14 mouse cellular contexts compared by ENCODE assay signal in the genomic region with DNA sequence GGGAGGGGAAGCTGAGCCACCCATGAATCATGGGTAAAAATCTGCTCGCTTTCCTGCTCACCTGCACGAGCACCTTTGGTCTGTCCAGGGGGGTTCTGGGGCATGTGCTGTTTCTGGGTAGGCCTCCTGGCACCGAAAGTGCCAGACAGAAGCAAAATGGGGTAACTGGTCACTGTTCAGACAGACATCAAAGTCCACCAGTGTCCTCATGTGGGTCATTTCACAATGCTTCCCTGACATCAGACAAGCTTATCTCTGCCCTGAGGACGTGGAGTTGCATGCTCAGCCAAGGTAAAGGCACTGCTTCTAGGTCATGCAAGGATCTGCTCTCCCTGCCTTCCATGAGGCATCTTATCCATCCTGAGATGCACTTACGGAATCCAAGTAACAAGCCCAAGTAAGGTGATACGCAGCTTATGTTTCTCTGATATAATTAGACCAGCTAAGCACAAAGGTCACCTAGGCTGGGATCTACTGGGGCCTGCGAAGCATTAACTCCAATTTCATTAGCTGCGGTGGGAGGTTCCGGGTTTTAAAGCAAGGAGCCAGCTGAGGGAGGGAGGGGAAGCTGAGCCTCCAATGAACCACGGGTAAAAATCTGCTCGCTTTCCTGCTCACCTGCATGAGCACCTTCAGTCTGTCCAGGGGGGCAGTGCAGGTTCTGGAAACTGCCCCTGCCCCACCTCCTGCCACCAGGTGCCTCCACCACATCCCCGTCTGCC. TPM values are rescaled to one million over a fixed set of nuclear protein-coding genes. Genes with fewer than 3 reads are reported as not detected.
A peak's percentile ranks its signal among the peaks of the same experiment; 100 is the strongest.
DNase-seq lines count a peak whose midpoint lies in the region; ATAC-seq and TF ChIP-seq lines count a peak whose summit lies in the region.
"Had no signal": no experiment of that assay in that cellular context is flagged by ENCODE, and none has a peak within 500 bp of the region (broad histone marks: within the 10 kb centered on the region; RNA-seq: fewer than 3 reads in every experiment).

No protein-coding gene starts in this region.

- peak; percentile 63 for DNase-seq in kidney, adult 18-20 months
- peak; percentile 52 for DNase-seq in liver, postnatal 0 days
- DNase-seq in lung, adult 18-20 months: no peak
- no peak for DNase-seq in heart, adult 2 months
- DNase-seq: embryo, embryonic 11 days; left cerebral cortex, postnatal 4 days had no signal

- H3K4me1 ChIP-seq in kidney, embryonic 14.5 days (ENCODE audit: control insufficient read depth, insufficient read depth, low read length): peaks cover 20% of the 10 kb centered on the region
- H3K4me1 ChIP-seq in intestine, embryonic 15.5 days (replicated peaks): peaks cover 10% of the 10 kb centered on the region
- H3K4me1 ChIP-seq in kidney, embryonic 15.5 days: peaks cover 49% of the 10 kb centered on the region
- peaks cover 13% of the 10 kb centered on the region for H3K4me1 ChIP-seq in liver, postnatal 0 days (ENCODE audit: insufficient read depth)
- H3K4me1 ChIP-seq in heart, adult 2 months (ENCODE audit: control insufficient read depth, insufficient read depth, low read length): peaks cover 16% of the 10 kb centered on the region

- H3K36me3 ChIP-seq in kidney, embryonic 14.5 days (ENCODE audit: control insufficient read depth, insufficient read depth, low read length): peaks cover 71% of the 10 kb centered on the region
- peaks cover 46% of the 10 kb centered on the region for H3K36me3 ChIP-seq in intestine, embryonic 15.5 days
- H3K36me3 ChIP-seq in kidney, embryonic 15.5 days: peaks cover 77% of the 10 kb centered on the region
- H3K36me3 ChIP-seq in liver, postnatal 0 days (replicated peaks; ENCODE audit: insufficient read depth, low read length): peaks cover 73% of the 10 kb centered on the region
- peaks cover 7% of the 10 kb centered on the region; the same call in 1 of the 2 replicates for H3K36me3 ChIP-seq in heart, adult 2 months (ENCODE audit: control insufficient read depth, insufficient read depth, low read length)

- intact Hi-C loops in heart, adult 2 months (cut with DNase I): no loop called here

- no peaks in the 10 kb centered on the region for H3K27me3 ChIP-seq in kidney, embryonic 14.5 days (ENCODE audit: control insufficient read depth, insufficient read depth, low read length)
- no peaks in the 10 kb centered on the region for H3K27me3 ChIP-seq in intestine, embryonic 15.5 days (replicated peaks)
- no peaks in the 10 kb centered on the region for H3K27me3 ChIP-seq in kidney, embryonic 15.5 days
- H3K27me3 ChIP-seq in liver, postnatal 0 days (ENCODE audit: insufficient read depth, low read length): no peaks in the 10 kb centered on the region
- H3K27me3 ChIP-seq in heart, adult 2 months (ENCODE audit: control insufficient read depth, insufficient read depth, low read length): no peaks in the 10 kb centered on the region
- H3K27me3 ChIP-seq: megakaryocyte, embryonic 14.5 days; neural tube, embryonic 12.5 days had no signal

- no peaks in the 10 kb centered on the region for H3K79me2 ChIP-seq in heart, adult 2 months (replicated peaks; ENCODE audit: control insufficient read depth, insufficient read depth, low read length)

- no peak overlapping the region for H3K4me3 ChIP-seq in kidney, embryonic 14.5 days (ENCODE audit: low read length)
- no peak overlapping the region for H3K4me3 ChIP-seq in intestine, embryonic 15.5 days (replicated peaks)
- no peak overlapping the region for H3K4me3 ChIP-seq in kidney, embryonic 15.5 days (replicated peaks)
- H3K4me3 ChIP-seq in liver, postnatal 0 days (ENCODE audit: low read depth, low read length): no peak overlapping the region
- H3K4me3 ChIP-seq in heart, adult 2 months: no peak overlapping the region
- H3K4me3 ChIP-seq: megakaryocyte, embryonic 14.5 days; neural tube, embryonic 12.5 days had no signal

- H3K4me2 ChIP-seq in kidney, embryonic 14.5 days (replicated peaks; ENCODE audit: low read depth, low read length): no peak overlapping the region
- H3K4me2 ChIP-seq in intestine, embryonic 15.5 days (replicated peaks): no peak overlapping the region
- H3K4me2 ChIP-seq in kidney, embryonic 15.5 days: no peak overlapping the region
- no peak overlapping the region for H3K4me2 ChIP-seq in liver, postnatal 0 days (ENCODE audit: low read depth, low read length)
- H3K4me2 ChIP-seq: heart, embryonic 11.5 days; neural tube, embryonic 12.5 days had no signal

- no peak for TF ChIP-seq CTCF in liver, postnatal 0 days (IDR thresholded peaks at IDR 0.05; ENCODE audit: low read depth)
- TF ChIP-seq CTCF in heart, adult 2 months (IDR thresholded peaks at IDR 0.05): no peak

- no peak for TF ChIP-seq POLR2A in heart, adult 2 months (IDR thresholded peaks at IDR 0.05; ENCODE audit: insufficient read depth, low read depth, low read length)

- TF ChIP-seq EP300 in liver, postnatal 0 days (IDR thresholded peaks at IDR 0.05; ENCODE audit: low read depth): peak; percentile 78; the same call in 1 of the 2 replicates
- TF ChIP-seq EP300 in heart, adult 2 months (IDR thresholded peaks at IDR 0.05; ENCODE audit: insufficient read depth, low read depth, low read length): no peak

- 55% methylated on average over 12 of the region's 12 CpGs for WGBS in kidney, embryonic 14.5 days
- 76% methylated on average over 12 of the region's 12 CpGs for WGBS in intestine, embryonic 15.5 days
- 50% methylated on average over 12 of the region's 12 CpGs for WGBS in kidney, embryonic 15.5 days
- 69% methylated on average over 12 of the region's 12 CpGs for WGBS in liver, postnatal 0 days (ENCODE audit: insufficient replicate concordance)
- WGBS in heart, adult 2 months: 79% methylated on average over 12 of the region's 12 CpGs

- no peak overlapping the region for H3K27ac ChIP-seq in kidney, embryonic 14.5 days (ENCODE audit: low read depth, low read length)
- no peak overlapping the region for H3K27ac ChIP-seq in intestine, embryonic 15.5 days
- H3K27ac ChIP-seq in kidney, embryonic 15.5 days: peak overlapping the region; percentile 67
- H3K27ac ChIP-seq in liver, postnatal 0 days (ENCODE audit: low read depth): peak overlapping the region; percentile 88
- H3K27ac ChIP-seq in heart, adult 2 months: no peak overlapping the region
- H3K27ac ChIP-seq: neural tube, embryonic 12.5 days had no signal

- no peak overlapping the region for H3K9ac ChIP-seq in kidney, embryonic 14.5 days (ENCODE audit: low read depth, low read length)
- H3K9ac ChIP-seq in intestine, embryonic 15.5 days: no peak overlapping the region
- H3K9ac ChIP-seq in kidney, embryonic 15.5 days: no peak overlapping the region
- peak overlapping the region; percentile 27 for H3K9ac ChIP-seq in liver, postnatal 0 days (replicated peaks)
- H3K9ac ChIP-seq in heart, adult 2 months (ENCODE audit: low read depth, low read length): no peak overlapping the region
- H3K9ac ChIP-seq: neural tube, embryonic 12.5 days had no signal

- no peak for ATAC-seq in kidney, embryonic 14.5 days (ENCODE audit: low FRiP score, low TSS enrichment)
- peak; percentile 48; the same call in 1 of the 2 replicates for ATAC-seq in intestine, embryonic 15.5 days
- no peak for ATAC-seq in kidney, embryonic 15.5 days (replicated peaks; ENCODE audit: low FRiP score)
- ATAC-seq in liver, postnatal 0 days: peak; percentile 65
- ATAC-seq: CD4-positive, CD25-positive, alpha-beta regulatory T cell, adult 4 months had no signal

- no peaks in the 10 kb centered on the region for H3K9me3 ChIP-seq in kidney, embryonic 14.5 days (ENCODE audit: control insufficient read depth, low read length)
- no peaks in the 10 kb centered on the region for H3K9me3 ChIP-seq in intestine, embryonic 15.5 days
- no peaks in the 10 kb centered on the region for H3K9me3 ChIP-seq in kidney, embryonic 15.5 days (replicated peaks)
- no peaks in the 10 kb centered on the region for H3K9me3 ChIP-seq in liver, postnatal 0 days (ENCODE audit: low read length)
- H3K9me3 ChIP-seq: megakaryocyte, embryonic 14.5 days; neural tube, embryonic 12.5 days had no signal

RNA-seq across cellular contexts. Expression of a gene that starts 22.9 kb away (rescaled TPM):
- polyA plus RNA-seq in kidney, embryonic 14.5 days (2014; fragmentation: Nextera tagmentation; extraction: Ambion mirVana): 32.2 and 36.4 TPM in 2 replicates
- polyA plus RNA-seq in intestine, embryonic 15.5 days (2015; fragmentation: Nextera tagmentation; extraction: Ambion mirVana): 43.5 and 48.2 TPM in 2 replicates
- polyA plus RNA-seq in kidney, embryonic 15.5 days (2015; fragmentation: Nextera tagmentation; extraction: Ambion mirVana): 30.5 and 31.2 TPM in 2 replicates
- polyA plus RNA-seq in liver, postnatal 0 days (2015; fragmentation: Nextera tagmentation; extraction: Ambion mirVana): 13.8 and 15.7 TPM in 2 replicates
- 10 to 100 TPM; 58.6 to 68.2 TPM for total RNA-seq in heart, adult 2 months (2021)
- polyA plus RNA-seq in heart, adult 2 months (2012; rRNA removed): 68.8 and 98.5 TPM in 2 replicates

RNA-seq across cellular contexts. Expression of a gene that starts 30.5 kb away (rescaled TPM):
- 1.6 and 1.7 TPM in 2 replicates for polyA plus RNA-seq in kidney, embryonic 14.5 days (2014; fragmentation: Nextera tagmentation; extraction: Ambion mirVana)
- polyA plus RNA-seq in intestine, embryonic 15.5 days (2015; fragmentation: Nextera tagmentation; extraction: Ambion mirVana): 1.8 and 4.7 TPM in 2 replicates
- polyA plus RNA-seq in kidney, embryonic 15.5 days (2015; fragmentation: Nextera tagmentation; extraction: Ambion mirVana): 6.8 and 9.1 TPM in 2 replicates
- polyA plus RNA-seq in liver, postnatal 0 days (2015; fragmentation: Nextera tagmentation; extraction: Ambion mirVana): 411 and 419 TPM in 2 replicates
- total RNA-seq in heart, adult 2 months (2021): 1 to 10 TPM; 4.1 to 6.9 TPM
- 6.6 and 11.3 TPM in 2 replicates for polyA plus RNA-seq in heart, adult 2 months (2012; rRNA removed)
- total RNA-seq: midbrain, postnatal 0 days had no signal
- polyA plus RNA-seq: CD4-positive, CD25-positive, alpha-beta regulatory T cell, adult 4 months had no signal

RNA-seq across cellular contexts. Expression of a gene that starts 31.7 kb away (rescaled TPM):
- 6.4 and 6.8 TPM in 2 replicates for polyA plus RNA-seq in kidney, embryonic 14.5 days (2014; fragmentation: Nextera tagmentation; extraction: Ambion mirVana)
- polyA plus RNA-seq in intestine, embryonic 15.5 days (2015; fragmentation: Nextera tagmentation; extraction: Ambion mirVana): 4.7 and 5.0 TPM in 2 replicates
- polyA plus RNA-seq in kidney, embryonic 15.5 days (2015; fragmentation: Nextera tagmentation; extraction: Ambion mirVana): 6.3 and 6.8 TPM in 2 replicates
- polyA plus RNA-seq in liver, postnatal 0 days (2015; fragmentation: Nextera tagmentation; extraction: Ambion mirVana): 1.6 and 1.8 TPM in 2 replicates
- total RNA-seq in heart, adult 2 months (2021): 1 to 10 TPM; 2.8 to 3.4 TPM
- 3.7 and 4.6 TPM in 2 replicates for polyA plus RNA-seq in heart, adult 2 months (2012; rRNA removed)

RNA-seq across cellular contexts. Expression of a gene that starts 32.7 kb away (rescaled TPM):
- polyA plus RNA-seq in kidney, embryonic 14.5 days (2014; fragmentation: Nextera tagmentation; extraction: Ambion mirVana): 10.7 and 14.8 TPM in 2 replicates
- polyA plus RNA-seq in intestine, embryonic 15.5 days (2015; fragmentation: Nextera tagmentation; extraction: Ambion mirVana): 20.0 and 20.1 TPM in 2 replicates
- polyA plus RNA-seq in kidney, embryonic 15.5 days (2015; fragmentation: Nextera tagmentation; extraction: Ambion mirVana): 20.4 and 20.7 TPM in 2 replicates
- polyA plus RNA-seq in liver, postnatal 0 days (2015; fragmentation: Nextera tagmentation; extraction: Ambion mirVana): 32.4 and 36.9 TPM in 2 replicates
- total RNA-seq in heart, adult 2 months (2021): 10 to 100 TPM in 1 of 2 experiments, 1 to 10 TPM in 1; 8.5 to 10.1 TPM
- 5.7 and 7.3 TPM in 2 replicates for polyA plus RNA-seq in heart, adult 2 months (2012; rRNA removed)

RNA-seq across cellular contexts. Expression of a gene that starts 36.9 kb away (rescaled TPM):
- polyA plus RNA-seq in kidney, embryonic 14.5 days (2014; fragmentation: Nextera tagmentation; extraction: Ambion mirVana): 50.1 and 52.0 TPM in 2 replicates
- polyA plus RNA-seq in intestine, embryonic 15.5 days (2015; fragmentation: Nextera tagmentation; extraction: Ambion mirVana): 38.6 and 42.5 TPM in 2 replicates
- 47.1 and 52.1 TPM in 2 replicates for polyA plus RNA-seq in kidney, embryonic 15.5 days (2015; fragmentation: Nextera tagmentation; extraction: Ambion mirVana)
- 30.1 and 32.2 TPM in 2 replicates for polyA plus RNA-seq in liver, postnatal 0 days (2015; fragmentation: Nextera tagmentation; extraction: Ambion mirVana)
- total RNA-seq in heart, adult 2 months (2021): 10 to 100 TPM; 39.6 to 44.8 TPM
- polyA plus RNA-seq in heart, adult 2 months (2012; rRNA removed): 129 and 132 TPM in 2 replicates

Comparison
In these comparisons a context has a peak if more than half of its experiments do, and no peak if none do; other contexts are left out.
1. H3K27ac ChIP-seq: peak in kidney, embryonic 15.5 days (single experiment) and liver, postnatal 0 days (single experiment); none in kidney, embryonic 14.5 days (single experiment), intestine, embryonic 15.5 days (single experiment) and heart, adult 2 months (single experiment).
2. DNase-seq: peak in kidney, adult 18-20 months (single experiment) and liver, postnatal 0 days (single experiment); none in lung, adult 18-20 months (0 of 2) and heart, adult 2 months (0 of 2).
3. ATAC-seq: peak in intestine, embryonic 15.5 days (single experiment) and liver, postnatal 0 days (single experiment); none in kidney, embryonic 14.5 days (single experiment) and kidney, embryonic 15.5 days (single experiment).
4. RNA of a gene that starts 30.5 kb away (polyA plus RNA-seq): 411 to 419 TPM in liver, postnatal 0 days; 6.6 to 11.3 TPM in heart, adult 2 months, 6.8 to 9.1 TPM in kidney, embryonic 15.5 days, 1.8 to 4.7 TPM in intestine, embryonic 15.5 days and 1.6 to 1.7 TPM in kidney, embryonic 14.5 days; every median in the first group is over 10 times any median in the second.